Mouse (Mus musculus): ENCODE measurements at regions not wholly inside any gene's neighbourhood (a gene's known extent, or its start where the extent isn't known, plus 50 kb on each side); places are given as distances from the start of the nearest gene placed in this dataset.

GRCm38 (mm10) chr6:25237021-25237420, 280.9 kb upstream of the Tmem229a start:
- Histone ChIP-seq H3K4me3 (ENCODE audit: low read depth, low read length) (no peak overlapping the region), H3K27ac (ENCODE audit: low read depth, low read length) (no peak overlapping the region), H3K27me3 (ENCODE audit: insufficient read depth, low read length) (no peaks in the 10 kb centered on the region), H3K4me1 (ENCODE audit: insufficient read depth, low read length) (no peaks in the 10 kb centered on the region), H3K9me3 (ENCODE audit: low read length) (no peaks in the 10 kb centered on the region), H3K4me2 (ENCODE audit: low read depth, low read length, poor library complexity, severe bottlenecking) (no peak overlapping the region), H3K9ac (replicated peaks; ENCODE audit: low read length, poor library complexity, severe bottlenecking) (no peak overlapping the region), H3K36me3 (ENCODE audit: insufficient read depth, low read length) (no peaks in the 10 kb centered on the region)
- no peak for DNase-seq (ENCODE audit: low spot score)
- ATAC-seq (ENCODE audit: low FRiP score): no peak
- 69% methylated on average over 2 of the region's 2 CpGs for WGBS
- no peak for TF ChIP-seq CTCF (IDR thresholded peaks at IDR 0.05)

GRCm38 (mm10) chr6:25236616-25237015, 280.5 kb upstream of the Tmem229a start:
- Histone ChIP-seq H3K9ac (replicated peaks; ENCODE audit: low read length, poor library complexity, severe bottlenecking) (no peak overlapping the region), H3K4me2 (ENCODE audit: low read depth, low read length, poor library complexity, severe bottlenecking) (no peak overlapping the region), H3K9me3 (ENCODE audit: low read length) (no peaks in the 10 kb centered on the region), H3K4me1 (ENCODE audit: insufficient read depth, low read length) (no peaks in the 10 kb centered on the region), H3K4me3 (ENCODE audit: low read depth, low read length) (no peak overlapping the region), H3K27ac (ENCODE audit: low read depth, low read length) (no peak overlapping the region), H3K27me3 (ENCODE audit: insufficient read depth, low read length) (no peaks in the 10 kb centered on the region), H3K36me3 (ENCODE audit: insufficient read depth, low read length) (no peaks in the 10 kb centered on the region)
- DNase-seq (ENCODE audit: low spot score): no peak
- ATAC-seq (ENCODE audit: low FRiP score): no peak
- 54% methylated on average over 3 of the region's 3 CpGs for WGBS
- no peak for TF ChIP-seq CTCF (IDR thresholded peaks at IDR 0.05)

All from midbrain, postnatal 0 days (tissue).